Mouse (Mus musculus) T-helper 17 cell (primary cell): Measurements from ENCODE around the gene Gm49711.
"Not testable (repeated sequence)": the region's sequence is repeated elsewhere in the genome, so short reads cannot be mapped to it uniquely, and the experiment has no call there.

Experiments used
- in situ Hi-C, 2 experiments: fragments of 300-600 bp; cut with MboI, MseI; formaldehyde crosslinking; loops; 1 replicate in 1 of 2; 2 replicates in 1 of 2; pipeline ENCODE4 v1.15.1; 2025; ENCODE audit warnings: high pct_unique_total_duplicates in 2 of 2

Gene Gm49711

GRCm38 (mm10) chr16:92061586-92061985 is 3.5 kb downstream of the Gm49711 start:
- in situ Hi-C loops, result loop anchor here in 1 of 2 experiments (25.0 kb wide), 1 partner anchor 1024 kb away; the partner anchor contains the start of gene Paxbp1

DNA sequence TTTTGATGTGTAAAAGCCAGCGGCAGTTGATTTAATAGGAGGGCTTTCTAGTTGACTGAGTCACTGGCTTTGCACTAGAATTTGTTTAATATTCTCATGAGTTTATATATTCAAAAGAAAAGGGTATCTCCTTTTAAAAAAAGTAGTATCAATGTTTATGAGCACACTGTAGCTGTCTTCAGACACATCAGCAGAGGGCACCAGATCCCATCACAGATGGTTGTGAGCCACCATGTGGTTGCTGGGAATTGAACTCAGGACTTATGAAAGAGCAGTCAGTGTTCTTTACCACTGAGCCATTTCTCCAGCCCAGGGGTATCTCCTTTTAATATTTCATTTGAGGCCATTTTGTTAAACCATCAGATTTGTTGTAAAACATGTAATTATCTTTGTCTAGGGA is 4.7 kb downstream of the Gm49711 start:
- in situ Hi-C loops, result loop anchor here in 1 of 2 experiments (25.0 kb wide), 1 partner anchor 1026 kb away; the partner anchor contains the start of gene Paxbp1

GRCm38 (mm10) chr16:92064801-92065200 is 6.7 kb downstream of the Gm49711 start:
- in situ Hi-C loops, result loop anchor here in 1 of 2 experiments (25.0 kb wide), 1 partner anchor 1028 kb away; the partner anchor contains the start of gene Paxbp1

DNA sequence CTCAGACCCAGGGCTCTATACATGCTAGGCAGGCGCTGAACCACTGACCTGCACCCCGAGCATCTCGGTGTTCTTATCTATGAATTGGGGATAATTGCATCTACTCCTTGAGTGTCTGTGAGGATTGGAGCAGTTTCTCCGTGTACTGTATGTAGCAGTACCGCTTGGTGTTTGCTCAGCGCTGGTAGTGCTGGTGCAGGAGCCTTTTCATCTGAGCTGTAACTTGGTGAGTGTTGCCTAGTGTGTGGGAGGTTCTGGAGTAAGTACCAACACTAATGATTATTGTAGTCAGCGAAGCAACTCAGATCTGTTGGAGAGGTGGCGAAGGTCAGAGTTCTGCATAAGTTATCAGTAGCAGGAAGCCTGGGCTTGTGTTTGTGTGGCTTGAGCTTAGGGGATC is 12.2 kb downstream of the Gm49711 start:
- in situ Hi-C loops, result loop anchor here in 1 of 2 experiments (25.0 kb wide), 1 partner anchor 1033 kb away; the partner anchor contains the start of gene Paxbp1

- in situ Hi-C loops, result no loop called here
Measured at GRCm38 (mm10) chr16:92076797-92077196, 18.7 kb downstream of the Gm49711 start.

DNA sequence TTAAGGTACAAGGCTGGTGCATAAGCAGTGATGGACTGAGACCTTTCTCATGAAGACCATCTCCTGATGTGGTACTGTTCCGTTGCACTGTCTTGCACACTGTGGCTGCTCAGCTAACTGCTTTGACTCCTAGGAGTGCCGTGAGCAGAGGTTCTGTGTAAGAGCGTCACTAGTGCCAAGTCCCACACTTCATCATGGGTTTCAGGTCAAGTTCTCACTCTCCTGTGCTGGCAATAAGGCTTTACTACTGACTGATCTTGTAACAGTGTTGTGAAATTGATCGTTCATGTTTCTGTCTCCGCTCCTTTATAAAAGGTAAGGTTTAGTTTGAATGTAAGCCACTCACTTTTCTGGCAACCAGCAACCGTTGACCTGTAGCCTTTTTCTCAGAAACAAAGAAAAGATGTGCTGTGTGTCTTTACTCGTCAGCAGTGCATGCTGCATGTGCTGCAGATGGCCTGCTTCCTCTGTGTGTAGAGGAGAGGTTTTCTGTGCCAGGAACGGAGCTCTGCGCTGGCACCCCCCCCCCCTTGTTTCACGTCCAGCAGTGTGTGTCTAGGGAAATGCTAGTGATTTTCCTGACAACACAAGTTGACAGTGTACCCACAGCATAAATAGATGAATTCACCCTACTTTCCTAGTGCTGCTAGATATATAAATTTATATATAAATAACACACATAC is 25.8 kb downstream of the Gm49711 start:
- in situ Hi-C loops, result no loop called here

DNA sequence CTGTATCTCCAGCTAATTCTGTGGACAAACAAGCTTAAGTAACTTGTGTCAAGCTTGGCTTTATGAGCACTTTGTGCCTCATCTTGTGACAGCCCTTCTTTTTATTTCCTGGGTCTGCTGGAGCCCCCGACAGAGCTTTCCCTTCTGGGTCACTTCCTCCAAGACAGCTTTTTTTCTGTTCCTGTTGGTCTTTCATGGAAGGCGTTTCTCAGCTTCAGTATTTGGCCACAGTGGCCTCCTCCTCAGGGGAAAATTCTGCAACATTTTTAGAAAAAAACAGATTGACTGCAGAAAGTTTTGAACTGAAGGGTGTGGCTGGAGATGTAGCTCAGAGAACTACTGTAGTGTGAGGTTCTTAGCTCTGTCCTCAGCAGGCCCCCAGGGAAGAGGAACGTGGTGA is 31.1 kb downstream of the Gm49711 start:
- in situ Hi-C loops, result no loop called here

DNA sequence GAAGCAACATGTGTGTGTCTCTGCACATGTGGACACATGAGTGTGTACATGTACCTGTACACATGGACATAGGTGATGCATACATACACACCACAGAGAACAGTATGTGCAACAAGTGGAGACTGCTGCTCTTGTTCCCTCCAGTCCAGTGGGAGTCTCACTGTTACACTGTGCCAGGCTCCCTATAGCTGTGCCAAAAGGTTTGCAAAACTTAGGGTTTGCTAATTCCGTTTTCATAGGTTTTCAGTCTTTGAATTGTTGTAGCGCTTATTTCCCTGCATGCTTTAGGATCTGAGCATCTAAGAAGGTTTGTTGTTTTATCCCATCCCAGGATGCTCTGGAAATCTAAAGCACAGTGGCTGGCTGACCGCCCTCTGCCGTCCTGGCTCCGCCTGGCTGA is 33.8 kb downstream of the Gm49711 start:
- in situ Hi-C loops, result no loop called here

DNA sequence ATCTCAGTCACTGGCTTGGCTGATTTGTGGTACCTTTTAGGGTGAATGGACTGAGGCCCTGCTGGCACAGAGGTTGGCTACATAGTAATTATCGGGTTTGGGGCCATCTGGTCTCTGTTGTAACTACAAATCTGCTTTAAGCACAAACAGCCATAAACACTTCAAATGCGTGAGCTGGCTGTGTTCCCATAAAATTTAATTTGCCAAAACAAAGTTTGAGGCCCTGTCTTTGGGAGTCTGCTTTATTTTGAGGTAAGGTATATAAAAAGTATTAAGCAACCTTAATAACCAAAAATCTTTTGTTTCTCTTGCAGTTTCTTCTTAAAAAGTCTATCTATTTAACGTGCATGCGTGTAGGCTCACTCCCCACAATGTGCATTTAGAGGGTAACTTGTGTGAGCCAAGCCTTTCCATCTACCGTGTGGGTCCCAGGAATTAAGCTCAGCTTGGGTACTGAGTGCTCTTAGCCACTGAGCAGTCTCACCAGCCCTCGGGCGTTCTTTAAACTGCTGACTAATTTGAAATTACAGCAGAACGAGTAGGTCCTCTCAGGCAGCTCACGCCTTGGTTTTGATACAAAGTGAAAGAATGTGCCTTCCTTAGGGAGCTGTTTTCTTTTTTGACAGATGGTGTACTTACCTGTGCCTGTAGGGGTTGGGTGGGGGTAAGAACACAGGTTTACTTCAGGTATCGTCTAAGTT is 40.4 kb downstream of the Gm49711 start:
- in situ Hi-C loops, result no loop called here

- in situ Hi-C loops, result no loop called here
Measured at GRCm38 (mm10) chr16:92099598-92099997, 41.5 kb downstream of the Gm49711 start.

- in situ Hi-C loops, result no loop called here
Measured at GRCm38 (mm10) chr16:92100111-92100510, 42.0 kb downstream of the Gm49711 start.

GRCm38 (mm10) chr16:92102115-92102514 is 44.0 kb downstream of the Gm49711 start:
- in situ Hi-C loops, result no loop called here

- in situ Hi-C loops, result not testable (repeated sequence)
Measured at GRCm38 (mm10) chr16:92102931-92103330, 44.8 kb downstream of the Gm49711 start.

GRCm38 (mm10) chr16:92103572-92104331 is 45.6 kb downstream of the Gm49711 start:
- in situ Hi-C loops, result no loop called here

DNA sequence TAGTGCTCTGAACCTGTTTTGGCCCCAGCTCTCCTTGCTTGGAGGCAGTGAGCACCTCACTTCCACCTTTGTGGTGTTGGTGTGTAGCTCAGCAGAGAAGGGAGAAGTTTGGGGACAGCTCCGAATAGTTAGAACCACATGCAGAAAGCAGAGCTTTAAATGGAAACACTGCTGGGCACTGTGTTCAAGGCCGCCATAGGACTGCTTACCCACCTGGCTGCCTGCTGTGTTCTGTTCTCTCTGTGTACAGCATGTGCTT is 46.1 kb downstream of the Gm49711 start:
- in situ Hi-C loops, result no loop called here

GRCm38 (mm10) chr16:92104951-92105350 is 46.8 kb downstream of the Gm49711 start:
- in situ Hi-C loops, result no loop called here

GRCm38 (mm10) chr16:92105631-92106030 is 47.5 kb downstream of the Gm49711 start:
- in situ Hi-C loops, result no loop called here

DNA sequence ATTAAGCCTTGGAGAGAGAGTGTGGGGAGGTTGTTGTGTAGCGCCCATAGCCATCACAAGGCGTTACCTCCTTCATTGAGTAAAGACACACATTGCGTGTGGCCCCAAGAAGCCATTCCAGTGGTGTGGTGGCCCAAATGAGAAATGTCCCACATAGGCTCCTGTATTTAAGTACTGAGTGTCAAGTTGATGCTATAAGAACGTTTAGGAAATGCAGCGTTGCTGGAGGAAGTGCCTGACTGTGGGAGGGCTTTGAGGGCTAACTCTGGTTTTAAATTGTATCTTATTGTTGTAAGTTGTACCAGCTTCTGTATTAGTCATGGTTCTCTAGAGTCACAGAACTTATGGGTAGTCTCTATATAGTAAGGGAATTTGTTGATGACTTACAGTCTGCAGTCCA is 49.2 kb downstream of the Gm49711 start:
- in situ Hi-C loops, result no loop called here

DNA sequence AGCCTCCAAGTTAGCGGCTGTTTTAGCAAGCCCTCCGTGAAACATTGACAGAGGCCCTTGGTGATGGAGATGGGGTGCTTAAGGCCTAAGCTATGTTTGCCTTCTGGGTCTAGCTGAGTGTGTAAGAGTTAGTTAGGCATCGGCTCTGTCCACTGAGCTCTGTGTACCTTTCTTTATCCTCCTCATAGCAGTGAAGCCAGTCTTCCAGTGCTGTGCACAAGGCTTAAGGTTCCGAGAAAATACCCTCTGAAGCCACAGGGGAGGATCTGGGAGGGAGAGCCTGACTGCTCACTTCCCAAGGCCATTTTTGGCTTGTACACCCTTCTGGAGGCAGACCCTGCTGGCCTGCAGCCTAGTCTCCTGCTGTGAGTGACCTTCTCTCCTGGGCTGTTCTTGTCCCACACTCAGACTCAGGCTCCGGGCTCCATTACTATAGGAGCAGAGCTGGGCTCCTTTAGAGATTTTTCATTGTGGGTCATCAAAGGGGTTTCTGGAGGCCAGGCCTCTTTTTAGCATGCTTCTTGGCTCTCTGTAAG is 56.7 kb downstream of the Gm49711 start:
- in situ Hi-C loops, result no loop called here

DNA sequence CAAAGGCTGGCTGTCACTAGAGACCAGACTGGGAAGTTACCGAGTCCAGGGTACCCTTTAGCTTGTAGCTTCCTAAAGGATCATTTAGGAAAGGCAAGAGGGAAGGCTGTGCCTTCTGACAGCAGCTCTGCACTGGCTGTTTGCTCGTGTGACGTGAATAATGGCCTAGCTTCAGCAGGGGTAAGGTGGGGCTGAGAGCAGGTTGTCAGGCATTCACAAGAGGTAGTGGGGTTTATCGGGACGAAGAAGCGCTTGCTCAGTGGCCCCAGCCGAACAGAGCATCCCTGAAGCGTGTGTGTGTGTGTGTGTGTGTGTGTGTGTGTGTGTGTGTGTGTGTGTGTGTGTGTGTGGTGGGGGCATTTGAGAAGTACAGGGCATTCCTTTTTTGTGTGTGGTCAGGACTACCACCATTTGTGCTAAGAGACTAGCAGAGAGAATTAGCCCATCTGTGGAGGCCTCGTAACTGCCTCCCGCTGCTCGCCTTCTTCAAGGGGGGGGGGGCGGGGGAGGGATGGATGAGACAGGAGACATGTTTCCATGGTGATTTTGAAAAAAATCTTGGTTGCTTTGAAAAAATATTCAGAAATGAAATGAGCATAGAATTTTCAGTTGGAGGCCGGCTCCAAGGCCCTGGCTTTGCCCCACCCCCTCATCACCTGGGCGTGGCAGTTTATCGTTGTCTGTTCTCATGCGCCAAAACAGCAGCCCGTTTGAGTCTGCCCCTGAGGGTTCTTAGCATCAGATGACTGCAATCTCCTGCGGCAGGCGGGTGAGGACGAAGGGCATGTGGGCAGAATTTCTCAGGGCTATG is 57.7 kb downstream of the Gm49711 start:
- in situ Hi-C loops, result no loop called here
